Mouse (Mus musculus) layer of hippocampus, adult 11-12 months (tissue): ENCODE data around the gene Hacl1.

Experiments used
- DNase-seq: peaks from one replicate; pipeline ENCODE4 v3.0.0; 2022; ENCODE audit warnings: low spot score

Gene Hacl1

GRCm38 (mm10) chr14:31574903-31575665 lies 66.0 kb downstream of the Hacl1 start:
- DNase-seq = no peak

GRCm38 (mm10) chr14:31572561-31573175 lies 68.4 kb downstream of the Hacl1 start:
- DNase-seq = peak; percentile 61

- DNase-seq = no peak
Measured at GRCm38 (mm10) chr14:31571419-31571818, 69.7 kb downstream of the Hacl1 start.

GRCm38 (mm10) chr14:31570131-31570951 lies 70.7 kb downstream of the Hacl1 start:
- DNase-seq = no peak

GRCm38 (mm10) chr14:31569151-31569631 lies 71.9 kb downstream of the Hacl1 start:
- DNase-seq = no peak

- no peak for DNase-seq
Measured at GRCm38 (mm10) chr14:31565478-31566212, 75.4 kb downstream of the Hacl1 start.

GRCm38 (mm10) chr14:31564452-31565179 lies 76.5 kb downstream of the Hacl1 start:
- no peak for DNase-seq

GRCm38 (mm10) chr14:31560886-31561285 lies 80.2 kb downstream of the Hacl1 start:
- DNase-seq = no peak

- no peak for DNase-seq
Measured at GRCm38 (mm10) chr14:31559216-31559615, 81.9 kb downstream of the Hacl1 start.

- DNase-seq = no peak
Measured at GRCm38 (mm10) chr14:31557784-31558183, 83.3 kb downstream of the Hacl1 start.

- no peak for DNase-seq
Measured at GRCm38 (mm10) chr14:31557273-31557672, 83.8 kb downstream of the Hacl1 start.

GRCm38 (mm10) chr14:31556526-31557260 lies 84.4 kb downstream of the Hacl1 start:
- no peak for DNase-seq

- DNase-seq = no peak
Measured at GRCm38 (mm10) chr14:31555963-31556434, 85.1 kb downstream of the Hacl1 start.

GRCm38 (mm10) chr14:31555021-31555420 lies 86.1 kb downstream of the Hacl1 start:
- no peak for DNase-seq
